Mouse (Mus musculus): ENCODE data around the gene Mtch2. TPM values are rescaled to one million over a fixed set of nuclear protein-coding genes. Genes with fewer than 3 reads are reported as not detected.

Gene Mtch2
- polyA plus RNA-seq, 1 experiment from 2014 or later = 183 TPM

Other genes starting within 250 kb of the Mtch2 start
- 28.4 and 32.7 TPM in 2 replicates for gene Nup160, start 169.9 kb upstream of the Mtch2 start, polyA plus RNA-seq (2015; fragmentation: Nextera tagmentation; extraction: Ambion mirVana)
- 84.5 and 85.0 TPM in 2 replicates for gene Fnbp4, start 101.8 kb upstream of the Mtch2 start, polyA plus RNA-seq (2015; fragmentation: Nextera tagmentation; extraction: Ambion mirVana)
- 0.77 and 1.2 TPM in 2 replicates for gene Agbl2, start 64.4 kb upstream of the Mtch2 start, polyA plus RNA-seq (2015; fragmentation: Nextera tagmentation; extraction: Ambion mirVana)
- gene C1qtnf4, start 38.7 kb downstream of the Mtch2 start, polyA plus RNA-seq (2015; fragmentation: Nextera tagmentation; extraction: Ambion mirVana) = 18.9 and 25.6 TPM in 2 replicates
- 34.7 and 36.4 TPM in 2 replicates for gene Kbtbd4, start 57.6 kb downstream of the Mtch2 start, polyA plus RNA-seq (2015; fragmentation: Nextera tagmentation; extraction: Ambion mirVana)
- 199 and 219 TPM in 2 replicates for gene Ndufs3, start 57.7 kb downstream of the Mtch2 start, polyA plus RNA-seq (2015; fragmentation: Nextera tagmentation; extraction: Ambion mirVana)
- 56.9 and 61.2 TPM in 2 replicates for gene Celf1, start 93.2 kb downstream of the Mtch2 start, polyA plus RNA-seq (2015; fragmentation: Nextera tagmentation; extraction: Ambion mirVana)
- gene Rapsn, start 188.5 kb downstream of the Mtch2 start, polyA plus RNA-seq (2015; fragmentation: Nextera tagmentation; extraction: Ambion mirVana) = 16.2 and 30.5 TPM in 2 replicates
- 248 and 294 TPM in 2 replicates for gene Psmc3, start 206.9 kb downstream of the Mtch2 start, polyA plus RNA-seq (2015; fragmentation: Nextera tagmentation; extraction: Ambion mirVana)
- gene Slc39a13, start 223.3 kb downstream of the Mtch2 start, polyA plus RNA-seq (2015; fragmentation: Nextera tagmentation; extraction: Ambion mirVana) = 88.8 and 89.4 TPM in 2 replicates
- 9.4 and 12.6 TPM in 2 replicates for gene Spi1, start 235.2 kb downstream of the Mtch2 start, polyA plus RNA-seq (2015; fragmentation: Nextera tagmentation; extraction: Ambion mirVana)